Mouse (Mus musculus) cerebellum, adult 2 months (tissue): ENCODE measurements around the gene Mtmr4.

Experiments
- CTCF ChIP-seq: fragments of 200-500 bp; IDR thresholded peaks from 2 replicates; pipeline ENCODE4 v1.5.1; 2011; ENCODE audit warnings: low read depth, mild to moderate bottlenecking, control low read depth, low read length, moderate library complexity, borderline replicate concordance; ENCODE audit not compliant: insufficient read depth
- POLR2A ChIP-seq: fragments of 200-500 bp; IDR thresholded peaks from 2 replicates; pipeline ENCODE4 v1.6.1; 2011; ENCODE audit warnings: low read length, control low read depth, borderline replicate concordance; ENCODE audit not compliant: insufficient read depth

- TF ChIP-seq CTCF (no peak), POLR2A (no peak)
Observed at GRCm38 (mm10) chr11:87590841-87591525, 979 bp upstream of the Mtmr4 start.
